Mouse (Mus musculus) induced T-regulatory cell, adult 2 months (primary cell): ENCODE measurements around the gene Usp33.

Experiments used
- DNase-seq: peaks from one replicate; pipeline ENCODE4 v3.0.0-alpha.2; 2012; ENCODE audit warnings: low read depth

Gene Usp33

DNA sequence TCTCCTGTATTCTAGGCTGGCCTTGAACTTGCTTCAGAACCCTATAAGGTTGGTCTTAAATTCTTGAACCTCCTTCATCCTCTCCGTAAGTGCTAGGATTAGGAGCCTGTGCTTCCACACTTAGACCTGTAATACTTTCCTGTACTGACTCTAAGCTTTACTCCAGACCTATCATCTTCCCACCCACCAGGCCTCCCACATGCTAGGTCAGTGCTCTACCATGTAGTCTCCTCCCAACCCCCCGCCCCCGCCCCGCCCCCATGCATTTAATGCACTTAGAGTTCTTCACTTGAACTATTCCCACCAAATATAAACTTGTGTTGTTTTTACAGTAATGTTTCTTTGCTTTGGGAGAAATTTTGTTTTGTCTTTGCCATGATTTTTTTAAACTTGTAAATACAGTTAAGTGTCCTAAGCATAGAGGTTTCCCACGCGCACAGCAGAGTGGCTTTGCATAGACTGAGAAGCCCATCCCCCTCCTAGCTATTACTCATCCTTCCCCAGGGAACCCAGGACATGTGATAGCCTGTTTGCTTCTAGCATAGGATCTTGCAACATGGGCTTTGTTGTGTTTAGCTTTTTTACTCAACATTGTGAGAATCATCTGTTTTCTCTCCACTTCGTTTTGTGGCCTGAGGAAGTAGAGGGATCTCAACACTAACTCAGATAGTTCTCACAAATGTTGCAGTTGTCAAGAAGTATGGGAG is 55.8 kb downstream of the Usp33 start:
- no peak for DNase-seq

DNA sequence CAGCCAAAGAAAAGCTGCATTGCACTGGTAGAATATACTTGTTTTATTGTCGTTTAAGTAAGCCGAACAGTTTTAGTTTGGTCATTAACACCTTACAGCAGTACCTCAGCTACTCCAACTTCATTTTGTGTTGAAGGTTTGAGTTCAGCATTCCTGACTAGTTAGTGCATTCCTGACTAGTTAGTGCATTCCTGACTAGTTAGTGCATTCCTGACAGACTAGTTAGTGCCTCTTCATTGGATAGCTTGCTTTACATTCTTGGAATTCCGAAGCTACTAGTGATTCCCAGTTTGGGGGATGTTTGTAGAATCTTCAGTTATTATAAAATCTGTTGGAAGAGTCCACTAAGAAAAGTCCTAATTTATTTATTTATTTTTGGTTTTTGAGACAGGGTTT is 56.4 kb downstream of the Usp33 start:
- DNase-seq, result no peak

- no peak for DNase-seq
These were observed 57.5 kb downstream of the Usp33 start for GRCm38 (mm10) chr3:152403827-152404226.

DNA sequence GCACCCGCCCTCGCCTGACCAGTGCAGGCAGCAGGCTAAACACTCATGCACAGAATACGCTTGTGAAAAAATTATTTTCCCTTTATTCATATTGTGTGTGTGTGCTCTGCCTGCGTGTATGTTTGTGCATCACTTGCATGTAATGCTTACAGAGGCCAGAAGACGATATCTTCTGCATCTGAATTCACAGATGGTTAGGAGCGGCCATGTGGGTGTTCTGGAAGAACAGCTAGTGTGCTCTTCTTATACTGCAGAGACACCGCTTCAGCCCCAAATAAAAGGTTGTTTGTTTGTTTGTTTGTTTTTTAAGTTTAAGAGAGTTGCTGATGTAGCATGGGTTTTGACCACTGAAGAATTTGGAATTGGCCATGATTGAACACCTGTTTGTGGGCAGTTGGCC is 59.1 kb downstream of the Usp33 start:
- DNase-seq, result no peak

DNA sequence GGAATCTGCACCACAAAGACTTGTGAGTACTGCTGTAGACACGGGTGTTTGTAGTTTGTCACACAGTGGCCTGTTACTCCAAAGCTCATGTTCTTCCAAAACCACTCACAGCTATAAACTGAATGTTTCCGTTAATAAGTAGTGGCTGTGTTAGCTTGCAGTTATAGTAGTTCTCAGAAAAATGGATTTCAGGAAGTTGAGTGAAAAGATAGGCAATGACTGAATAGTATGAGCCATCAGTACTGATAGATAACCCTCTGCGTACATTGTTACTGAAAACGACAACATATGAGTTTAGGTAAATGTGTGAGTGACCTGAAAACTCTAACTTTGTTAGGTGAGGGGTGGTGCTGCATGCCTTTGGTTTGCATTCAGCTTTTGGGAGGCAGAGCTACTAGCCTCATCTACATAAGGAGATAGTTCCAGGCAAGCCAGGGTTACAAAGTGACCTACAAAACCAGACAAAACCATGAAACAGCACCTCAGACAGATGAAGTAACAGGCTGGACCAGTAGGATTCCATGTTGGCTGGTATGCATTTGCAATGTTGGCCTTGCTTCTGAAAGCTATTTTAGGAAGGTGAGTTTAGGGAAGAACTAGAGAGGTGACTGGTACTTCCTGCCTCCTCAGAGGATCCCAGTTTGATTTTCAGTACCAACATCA is 59.8 kb downstream of the Usp33 start:
- no peak for DNase-seq

DNA sequence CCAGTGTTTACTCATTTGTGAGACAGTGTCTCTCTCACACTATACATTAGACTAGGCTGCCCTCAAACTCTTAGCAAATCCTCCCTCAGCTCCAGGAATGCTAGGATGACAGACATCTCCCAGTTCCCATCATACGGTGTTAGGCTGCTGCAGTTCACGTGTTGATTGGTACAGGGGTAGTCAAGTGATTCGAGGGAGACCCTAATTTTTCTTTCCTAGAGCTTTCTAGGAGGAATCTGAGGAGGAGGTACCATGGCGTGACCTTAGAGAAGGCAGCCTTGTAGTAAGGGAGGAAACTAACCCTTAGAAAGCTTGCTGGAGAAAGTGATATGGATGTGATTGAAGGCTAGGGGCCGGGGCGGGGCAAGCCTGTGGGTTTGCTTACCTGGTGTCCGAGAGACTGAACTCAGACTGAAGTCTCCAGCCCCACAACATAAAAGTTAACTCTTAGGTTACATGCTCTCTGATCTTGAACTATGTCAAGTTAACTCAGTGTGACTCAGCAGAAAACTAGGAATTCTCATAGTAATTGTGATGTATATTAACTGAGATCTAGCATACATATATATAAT is 64.8 kb downstream of the Usp33 start:
- DNase-seq, result no peak

GRCm38 (mm10) chr3:152412362-152412761 is 66.1 kb downstream of the Usp33 start:
- no peak for DNase-seq

DNA sequence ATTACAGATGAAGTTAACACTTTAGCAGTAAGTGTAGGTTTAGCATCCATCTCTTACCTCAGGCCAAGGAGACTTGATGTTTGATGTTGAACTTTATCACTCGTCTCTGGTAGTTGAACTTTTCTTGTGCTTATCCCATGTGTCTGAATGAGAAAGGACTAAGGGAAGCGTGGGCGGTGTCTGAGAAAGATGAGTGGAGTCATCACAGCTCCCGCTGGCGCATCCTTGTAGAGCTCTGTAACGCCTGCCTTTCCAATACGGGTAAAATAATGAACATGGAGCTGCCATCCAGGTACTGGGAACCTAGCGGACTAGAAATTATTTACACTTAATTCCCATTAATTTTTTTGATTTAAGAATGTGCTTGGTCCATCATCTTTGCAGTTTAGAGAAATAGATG is 82.6 kb downstream of the Usp33 start:
- no peak for DNase-seq

DNA sequence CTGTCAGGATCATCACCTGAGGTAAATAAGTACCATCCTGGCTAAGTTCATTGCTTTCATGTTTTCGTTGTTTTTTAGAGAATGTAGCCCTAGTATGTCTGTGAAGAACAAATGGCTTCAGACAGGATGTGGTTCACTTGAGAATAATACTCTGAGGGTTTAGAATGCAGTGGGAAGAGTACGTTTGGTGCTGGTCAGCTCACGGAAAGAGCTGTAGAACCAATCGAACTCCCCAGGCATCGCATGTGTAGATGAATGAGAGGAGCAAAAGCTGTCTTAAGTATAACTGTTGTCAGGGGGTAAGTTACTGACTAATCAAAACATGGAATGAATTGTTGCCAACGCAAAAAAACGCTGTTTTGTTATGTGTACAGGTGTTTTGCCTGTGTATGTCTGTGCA is 86.4 kb downstream of the Usp33 start:
- peak; percentile 45 for DNase-seq

GRCm38 (mm10) chr3:152435590-152435989 is 89.3 kb downstream of the Usp33 start:
- no peak for DNase-seq

- no peak for DNase-seq
These were observed 91.8 kb downstream of the Usp33 start for GRCm38 (mm10) chr3:152438068-152438467.

- peak; percentile 55 for DNase-seq
These were observed 96.5 kb downstream of the Usp33 start for GRCm38 (mm10) chr3:152442795-152443194.
